ENCODE assay signal across 22 mouse cellular contexts in genomic region chr2:102733128-102733527, GRCm38 (mm10).
DNase-seq lines count a peak whose midpoint lies in the region; ATAC-seq lines count a peak whose summit lies in the region.
"Had no signal": no experiment of that assay in that cellular context is flagged by ENCODE, and none has a peak within 500 bp of the region (broad histone marks: within the 10 kb centered on the region; RNA-seq: fewer than 3 reads in every experiment).

No protein-coding gene starts in this region.

- no peak overlapping the region for H3K4me2 ChIP-seq in forebrain, embryonic 15.5 days (replicated peaks)
- no peak overlapping the region for H3K4me2 ChIP-seq in embryonic facial prominence, embryonic 14.5 days (ENCODE audit: low read depth, low read length)
- H3K4me2 ChIP-seq: forebrain, embryonic 13.5 days; hindbrain, embryonic 12.5 days; intestine, embryonic 15.5 days; limb, embryonic 13.5 days; midbrain, embryonic 15.5 days; neural tube, embryonic 15.5 days had no signal

- H3K9ac ChIP-seq in forebrain, embryonic 15.5 days (replicated peaks): no peak overlapping the region
- H3K9ac ChIP-seq in embryonic facial prominence, embryonic 14.5 days (ENCODE audit: low read depth, low read length): no peak overlapping the region
- H3K9ac ChIP-seq: forebrain, embryonic 13.5 days; hindbrain, embryonic 12.5 days; intestine, embryonic 15.5 days; limb, embryonic 13.5 days; midbrain, embryonic 15.5 days; neural tube, embryonic 15.5 days had no signal

- no peak overlapping the region for H3K27ac ChIP-seq in forebrain, embryonic 15.5 days (replicated peaks)
- H3K27ac ChIP-seq in forebrain, embryonic 10.5 days: no peak overlapping the region
- H3K27ac ChIP-seq in embryonic facial prominence, embryonic 14.5 days (replicated peaks; ENCODE audit: low read depth, low read length): 0 out of 2 replicates have a peak overlapping the region, but pooled peaks have one; percentile 0
- H3K27ac ChIP-seq: forebrain, embryonic 13.5 days; heart, embryonic 10.5 days; hindbrain, embryonic 12.5 days; intestine, embryonic 15.5 days; limb, embryonic 13.5 days; midbrain, embryonic 15.5 days; neural tube, embryonic 15.5 days had no signal

- WGBS in forebrain, embryonic 15.5 days: 77% methylated on average over 4 of the region's 4 CpGs
- 90% methylated on average over 4 of the region's 4 CpGs for WGBS in forebrain, embryonic 10.5 days
- 54% methylated on average over 4 of the region's 4 CpGs for WGBS in embryonic facial prominence, embryonic 14.5 days

- ATAC-seq in forebrain, embryonic 15.5 days (replicated peaks): 0 out of 2 replicates have a peak, but pooled peaks have one; percentile 12
- no peak for ATAC-seq in embryonic facial prominence, embryonic 14.5 days (ENCODE audit: low read depth)
- ATAC-seq: forebrain, embryonic 13.5 days; intestine, embryonic 15.5 days; midbrain, embryonic 15.5 days had no signal

- H3K9me3 ChIP-seq in forebrain, embryonic 15.5 days: no peaks in the 10 kb centered on the region
- no peaks in the 10 kb centered on the region for H3K9me3 ChIP-seq in forebrain, embryonic 10.5 days
- no peaks in the 10 kb centered on the region for H3K9me3 ChIP-seq in embryonic facial prominence, embryonic 14.5 days (ENCODE audit: control insufficient read depth, low read length)
- H3K9me3 ChIP-seq: forebrain, embryonic 13.5 days; heart, embryonic 10.5 days; hindbrain, embryonic 12.5 days; intestine, embryonic 15.5 days; limb, embryonic 13.5 days; midbrain, embryonic 15.5 days; neural tube, embryonic 15.5 days had no signal

- H3K27me3 ChIP-seq in forebrain, embryonic 15.5 days: no peaks in the 10 kb centered on the region
- H3K27me3 ChIP-seq in forebrain, embryonic 10.5 days (ENCODE audit: poor library complexity, severe bottlenecking): no peaks in the 10 kb centered on the region
- no peaks in the 10 kb centered on the region for H3K27me3 ChIP-seq in embryonic facial prominence, embryonic 14.5 days (replicated peaks; ENCODE audit: control insufficient read depth, insufficient read depth, low read length)
- H3K27me3 ChIP-seq: forebrain, embryonic 13.5 days; hindbrain, embryonic 12.5 days; intestine, embryonic 15.5 days; midbrain, embryonic 15.5 days; neural tube, embryonic 15.5 days had no signal

- H3K4me1 ChIP-seq in forebrain, embryonic 15.5 days: peaks cover 17% of the 10 kb centered on the region
- peaks cover 18% of the 10 kb centered on the region for H3K4me1 ChIP-seq in forebrain, embryonic 10.5 days
- H3K4me1 ChIP-seq in embryonic facial prominence, embryonic 14.5 days (ENCODE audit: control insufficient read depth, insufficient read depth, low read length): peaks cover 14% of the 10 kb centered on the region
- H3K4me1 ChIP-seq: intestine, embryonic 15.5 days had no signal

- H3K36me3 ChIP-seq in forebrain, embryonic 15.5 days: no peaks in the 10 kb centered on the region
- H3K36me3 ChIP-seq in forebrain, embryonic 10.5 days (replicated peaks): no peaks in the 10 kb centered on the region
- H3K36me3 ChIP-seq in embryonic facial prominence, embryonic 14.5 days (ENCODE audit: control insufficient read depth, insufficient read depth, low read length): no peaks in the 10 kb centered on the region
- H3K36me3 ChIP-seq: heart, embryonic 10.5 days; hindbrain, embryonic 12.5 days; intestine, embryonic 15.5 days; limb, embryonic 13.5 days; midbrain, embryonic 15.5 days had no signal

- DNase-seq in forebrain, embryonic 10.5 days (ENCODE audit: extremely low spot score, low spot score): no peak
- peak; percentile 55 for DNase-seq in CD4-positive, CD25-positive, alpha-beta regulatory T cell, adult 2 months (ENCODE audit: low read depth, low spot score)
- peak; percentile 64 for DNase-seq in embryonic facial prominence, embryonic 14.5 days (ENCODE audit: low spot score)
- DNase-seq in thymus, postnatal 0 days (ENCODE audit: low spot score): peak; percentile 58
- DNase-seq in right cerebral cortex, postnatal 25 days: no peak
- no peak for DNase-seq in left cerebral cortex, adult 18-20 months (ENCODE audit: low spot score in 2 of 2)
- DNase-seq: adrenal gland, adult 2 months; cerebellum, adult 8-10 months; heart, postnatal 10 days; kidney, adult 9 months; kidney, postnatal 25 days; layer of hippocampus, adult 9-11 months; spleen, adult 18-20 months had no signal

- H3K4me3 ChIP-seq in forebrain, embryonic 15.5 days: no peak overlapping the region
- no peak overlapping the region for H3K4me3 ChIP-seq in forebrain, embryonic 10.5 days
- no peak overlapping the region for H3K4me3 ChIP-seq in embryonic facial prominence, embryonic 14.5 days (ENCODE audit: low read depth, low read length)
- H3K4me3 ChIP-seq: forebrain, embryonic 13.5 days; heart, embryonic 10.5 days; hindbrain, embryonic 12.5 days; intestine, embryonic 15.5 days; limb, embryonic 13.5 days; midbrain, embryonic 15.5 days; myocyte; neural tube, embryonic 15.5 days had no signal

Comparison
In these comparisons a context has a peak if more than half of its experiments do, and no peak if none do; other contexts are left out.
1. DNase-seq: peak in CD4-positive, CD25-positive, alpha-beta regulatory T cell, adult 2 months (single experiment), embryonic facial prominence, embryonic 14.5 days (single experiment) and thymus, postnatal 0 days (single experiment); none in forebrain, embryonic 10.5 days (single experiment), right cerebral cortex, postnatal 25 days (single experiment) and left cerebral cortex, adult 18-20 months (0 of 2).